Mouse (Mus musculus) gastrocnemius, adult 8-10 months (tissue): ENCODE data around the gene Tcta. TPM values are rescaled to one million over a fixed set of nuclear protein-coding genes. Genes with fewer than 3 reads are reported as not detected.
"Not testable (repeated sequence)": the region's sequence is repeated elsewhere in the genome, so short reads cannot be mapped to it uniquely, and the experiment has no call there.

ENCODE experiments used
- DNase-seq, 2 experiments: peaks; one replicate each; pipeline ENCODE4 v3.0.0; 2022; ENCODE audit warnings: low spot score in 2 of 2
- total RNA-seq, 4 experiments: library from RNA; stranded (reverse); gene quantifications; 2 replicates each; pipeline ENCODE4 v1.2.4; 2022

The Tcta gene
- total RNA-seq, 4 experiments from 2014 or later = 30.8 to 37.3 (median 34.3) TPM

DNA sequence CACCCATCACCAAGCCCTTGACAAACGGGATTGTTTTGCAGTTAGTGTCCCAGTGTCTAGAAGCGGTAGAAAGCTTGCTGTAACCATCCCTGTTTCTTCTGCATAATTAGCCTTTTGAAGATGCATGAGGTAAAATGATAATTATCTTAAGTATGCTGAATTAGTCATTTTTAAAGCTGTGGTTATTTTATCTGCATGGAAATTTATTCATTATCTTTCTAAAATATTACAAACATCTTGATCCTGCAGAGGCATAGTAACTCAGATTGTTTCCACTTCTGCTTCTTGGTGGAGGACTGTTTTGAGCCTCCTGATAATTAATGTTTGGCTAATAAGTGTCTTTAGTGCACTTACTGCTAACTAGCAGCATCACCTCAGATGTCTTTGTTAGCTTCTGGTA, 12.5 kb upstream of the Tcta start:
- no peak for DNase-seq

DNA sequence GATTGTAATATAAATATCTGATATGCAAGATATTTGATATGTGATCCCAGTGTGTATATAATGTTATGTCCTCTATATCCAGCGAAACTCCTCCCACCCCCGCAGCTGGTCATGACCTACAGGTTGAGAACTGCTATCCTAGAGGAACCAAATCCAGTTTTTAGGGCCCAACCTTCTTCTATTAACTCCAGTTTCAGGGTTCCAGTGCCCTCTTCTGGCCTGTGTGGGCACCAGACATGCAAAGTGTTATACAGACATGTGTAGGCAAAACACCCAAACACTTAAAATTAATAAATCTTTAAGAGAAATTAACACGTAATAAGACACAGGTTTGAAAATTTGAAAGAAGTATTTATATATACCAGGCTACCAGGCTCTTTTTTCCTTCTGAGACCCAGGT, 11.6 kb upstream of the Tcta start:
- no peak for DNase-seq

DNA sequence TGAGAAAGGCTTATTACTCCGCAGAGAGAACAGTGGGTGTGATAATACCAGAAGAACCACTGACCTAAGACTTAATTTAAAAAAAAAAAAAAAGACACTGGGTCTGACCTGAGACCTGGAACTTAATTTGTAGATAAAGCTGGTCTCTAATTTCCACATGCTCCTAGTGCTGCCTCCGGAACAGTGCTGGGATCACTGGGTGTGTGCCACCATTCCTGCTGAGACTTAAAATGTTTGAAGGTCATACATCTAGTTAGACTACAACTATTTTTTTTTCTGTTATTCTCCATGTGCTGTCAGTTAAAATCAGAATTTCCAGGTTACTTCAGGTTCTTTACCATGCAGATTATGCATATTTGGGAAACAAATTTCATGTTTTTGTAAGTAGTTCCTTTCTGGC, 2.2 kb upstream of the Tcta start:
- DNase-seq = no peak

DNA sequence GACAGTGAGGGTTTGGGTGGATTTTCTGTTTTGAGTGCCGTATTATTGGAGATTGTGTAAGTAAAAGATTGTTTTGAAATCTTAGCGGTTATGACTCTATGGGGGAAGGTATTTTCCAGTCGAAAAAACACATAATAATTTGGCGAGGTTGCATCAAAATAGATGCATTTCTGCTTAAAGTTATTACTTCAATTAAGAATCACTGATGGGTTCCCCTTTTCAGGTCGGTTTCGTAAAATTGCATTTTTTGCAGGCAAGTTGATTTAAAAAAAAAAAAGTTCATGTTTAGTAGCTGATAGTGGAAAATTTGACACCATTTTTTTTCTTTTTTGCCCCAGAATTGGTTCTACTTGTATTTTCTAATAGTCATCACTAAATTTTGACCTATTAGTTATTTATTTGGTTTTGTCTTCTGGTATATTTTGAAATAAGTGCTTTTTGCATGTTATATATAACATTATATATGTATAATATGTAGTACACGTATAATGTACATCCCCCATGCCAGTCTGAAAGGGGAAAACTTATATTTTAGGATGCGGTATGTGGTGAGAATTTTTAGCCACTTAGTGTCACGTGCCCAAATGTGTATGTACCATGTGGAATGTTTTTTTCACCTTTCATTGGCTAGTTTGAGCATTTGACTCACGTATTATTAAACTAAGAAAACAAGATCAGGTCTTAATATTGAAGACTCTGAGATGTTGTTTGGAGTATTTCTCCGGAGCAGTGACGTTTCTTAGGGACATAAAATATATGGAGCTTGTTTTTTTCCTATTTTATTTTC, 1.3 kb upstream of the Tcta start:
- no peak for DNase-seq

DNA sequence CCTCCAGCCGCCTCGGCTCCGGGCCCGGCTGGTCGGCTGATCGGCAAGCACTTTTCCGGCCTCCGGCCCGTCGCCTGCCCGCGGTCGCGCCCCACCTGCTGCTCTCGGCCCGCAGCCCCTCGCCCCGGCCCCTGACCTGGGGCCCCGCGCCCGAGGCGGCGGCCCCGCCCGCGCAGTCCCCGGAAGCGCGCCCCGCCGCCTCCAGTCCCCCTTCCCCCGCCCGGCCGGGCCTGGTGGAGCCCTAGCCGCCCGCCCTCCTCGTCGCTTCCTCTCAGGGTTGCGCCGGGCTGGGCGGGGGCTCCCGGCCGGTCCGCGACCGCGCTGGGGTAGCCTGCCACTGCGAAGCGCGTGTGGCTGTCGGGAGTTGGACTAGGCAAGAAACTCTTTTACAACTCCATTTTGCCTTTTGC, 616 bp upstream of the Tcta start:
- DNase-seq = peak; percentile 63 to 70

DNA sequence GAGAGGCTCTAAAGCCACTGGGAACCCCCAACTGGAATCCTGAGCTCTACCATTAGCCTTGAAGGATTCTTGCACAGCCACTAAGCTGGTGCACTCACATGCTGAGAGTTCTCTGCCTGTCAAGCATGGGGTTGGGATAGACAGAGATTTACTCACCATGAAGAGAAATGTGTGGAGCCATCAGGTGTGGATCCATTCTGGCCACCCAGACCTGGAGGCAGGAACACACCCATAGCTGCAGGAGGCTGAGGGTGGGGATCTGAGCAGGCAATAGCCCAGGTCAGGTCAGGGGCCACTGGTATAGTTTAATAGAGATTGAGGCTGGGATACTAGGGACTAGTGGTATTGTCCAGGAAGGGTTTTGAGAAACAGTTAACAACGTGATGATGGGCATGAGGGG, 790 bp downstream of the Tcta start:
- DNase-seq = no peak

DNA sequence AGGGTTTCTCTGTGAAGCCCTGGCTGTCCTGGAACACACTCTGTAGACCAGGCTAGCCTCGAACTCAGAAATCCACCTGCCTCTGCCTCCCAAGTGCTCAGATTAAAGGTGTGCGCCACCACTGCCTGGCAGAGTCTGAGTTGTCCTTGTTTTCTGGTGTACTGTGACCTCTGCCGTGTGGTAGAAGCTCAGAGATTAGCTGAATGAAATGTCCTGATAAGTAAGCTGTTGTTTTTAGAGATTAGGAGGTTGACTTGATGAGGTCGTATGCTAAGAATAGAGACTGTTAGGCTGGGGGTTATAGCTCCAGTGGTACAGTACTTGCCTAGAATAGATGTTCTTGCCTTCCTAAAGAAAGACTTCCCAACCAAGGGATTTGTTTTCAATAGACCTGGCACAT, 1.2 kb downstream of the Tcta start:
- DNase-seq = no peak

DNA sequence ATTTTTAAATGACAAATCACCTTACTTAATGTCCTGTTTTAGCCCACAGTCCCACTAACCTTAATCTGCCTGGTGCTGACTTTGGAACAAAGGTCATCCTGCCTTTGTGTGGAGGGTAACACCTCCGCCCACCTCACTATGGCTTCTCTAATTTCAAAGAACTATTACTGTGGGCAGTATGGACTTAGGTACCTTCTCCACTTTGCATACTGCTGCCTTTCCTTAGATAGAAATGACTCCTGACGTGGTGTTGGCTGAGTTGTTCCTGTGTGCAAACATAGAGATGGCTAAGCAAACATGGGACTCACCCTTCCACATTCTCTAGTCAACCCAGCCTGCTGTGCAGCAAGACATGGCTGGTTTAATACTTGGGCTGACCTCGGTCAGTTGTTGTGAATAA, 4.1 kb downstream of the Tcta start:
- no peak for DNase-seq

DNA sequence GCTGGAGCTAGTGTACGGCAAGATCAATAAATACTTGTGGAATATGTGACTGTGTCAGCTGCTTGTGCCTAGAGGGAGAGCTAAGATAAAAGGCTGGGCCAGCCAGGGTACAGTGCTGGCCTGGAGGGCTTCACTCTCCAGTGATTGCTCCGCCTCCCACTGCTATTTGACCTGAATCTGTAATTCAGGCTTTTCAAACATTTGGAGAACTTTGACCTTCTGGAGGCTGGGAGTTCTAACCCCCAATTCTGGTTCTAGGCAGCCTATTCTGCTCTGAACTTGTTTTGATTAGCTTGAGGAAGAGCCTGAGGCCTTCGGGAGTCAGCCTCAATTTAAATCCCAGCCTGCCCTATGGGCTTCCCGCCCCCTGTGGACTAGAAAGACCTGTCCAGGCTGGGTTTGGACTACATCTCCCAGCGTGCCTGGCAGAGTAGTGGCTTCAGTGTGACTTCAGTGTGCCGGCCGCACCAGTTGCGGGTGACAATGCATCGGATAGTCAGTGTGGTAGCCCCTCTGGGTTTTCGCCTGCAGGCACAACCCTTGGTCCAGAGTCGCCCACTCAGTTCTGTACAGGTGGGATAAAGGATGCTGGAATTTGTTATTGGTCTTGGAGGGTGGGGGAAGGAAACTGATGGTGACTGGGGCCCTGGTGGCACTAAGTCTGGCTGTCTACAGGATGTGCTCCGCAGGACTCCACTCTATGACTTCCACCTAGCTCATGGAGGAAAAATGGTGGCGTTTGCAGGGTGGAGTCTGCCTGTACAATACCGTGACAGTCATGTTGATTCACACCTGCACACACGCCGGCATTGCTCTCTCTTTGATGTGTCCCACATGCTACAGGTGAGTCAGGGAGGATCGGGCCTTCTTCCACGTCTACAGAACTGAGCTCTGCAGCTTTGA, 9.3 kb downstream of the Tcta start, which contains the start of gene Amt:
Amt (plus strand) TSS at position 401 of the 903 bp plus-strand sequence.
- no peak for DNase-seq

DNA sequence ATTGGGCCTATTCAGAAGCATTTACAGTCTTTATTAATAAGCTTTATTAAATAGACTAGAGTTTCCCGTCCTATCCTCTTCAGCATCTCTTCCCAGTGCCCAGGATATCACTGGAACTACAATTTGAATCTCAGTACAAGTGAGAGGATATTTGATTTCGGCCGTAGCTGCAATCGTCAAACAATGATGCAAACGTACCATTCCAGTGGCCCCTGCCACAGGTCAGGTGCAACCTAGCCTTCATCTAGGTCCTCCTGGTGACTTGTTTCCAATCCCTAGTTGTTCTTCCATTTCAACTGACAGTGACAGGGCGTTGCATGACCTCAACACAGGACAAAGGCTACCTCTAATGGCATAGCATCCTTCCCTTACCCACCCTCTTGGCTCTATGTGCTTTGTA, 15.2 kb downstream of the Tcta start:
- no peak for DNase-seq

DNA sequence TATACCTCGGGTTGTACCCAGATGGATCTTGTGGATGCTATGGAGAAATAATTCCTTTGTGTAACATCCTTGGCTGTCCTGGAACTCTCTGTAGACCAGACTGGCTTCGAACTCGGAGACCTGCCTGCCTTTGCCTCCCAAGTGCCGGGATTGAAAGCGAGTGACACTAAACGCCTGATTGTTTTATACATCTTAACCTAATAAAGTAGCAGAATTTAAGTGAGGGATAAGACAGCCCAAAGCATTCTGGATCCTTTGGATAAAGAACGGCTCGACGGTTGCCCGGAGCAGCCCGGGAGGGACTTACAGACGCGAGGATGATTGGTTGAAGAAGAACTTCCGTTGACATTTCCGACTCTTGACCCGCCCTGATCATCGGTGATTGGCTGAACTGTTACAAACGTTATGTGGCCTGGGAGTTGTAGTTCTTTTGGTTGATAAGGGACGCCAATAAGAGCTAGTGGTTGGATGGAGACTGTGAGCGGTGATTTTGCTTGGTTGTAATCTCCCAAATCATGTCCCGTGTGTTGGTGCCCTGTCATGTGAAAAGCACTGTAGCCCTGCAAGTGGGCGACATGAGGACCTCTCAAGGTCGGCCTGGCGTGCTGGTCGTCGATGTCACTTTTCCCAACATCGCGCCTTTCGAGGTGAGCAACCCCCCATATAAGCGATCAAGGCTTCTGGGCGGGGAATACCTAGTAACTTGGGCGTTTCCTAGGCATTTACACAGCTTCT, 15.8 kb downstream of the Tcta start, which contains the start of gene Nicn1:
Nicn1 (plus strand) TSS at position 414 of the 735 bp plus-strand sequence.
- peak; percentile 87 to 88 for DNase-seq

DNA sequence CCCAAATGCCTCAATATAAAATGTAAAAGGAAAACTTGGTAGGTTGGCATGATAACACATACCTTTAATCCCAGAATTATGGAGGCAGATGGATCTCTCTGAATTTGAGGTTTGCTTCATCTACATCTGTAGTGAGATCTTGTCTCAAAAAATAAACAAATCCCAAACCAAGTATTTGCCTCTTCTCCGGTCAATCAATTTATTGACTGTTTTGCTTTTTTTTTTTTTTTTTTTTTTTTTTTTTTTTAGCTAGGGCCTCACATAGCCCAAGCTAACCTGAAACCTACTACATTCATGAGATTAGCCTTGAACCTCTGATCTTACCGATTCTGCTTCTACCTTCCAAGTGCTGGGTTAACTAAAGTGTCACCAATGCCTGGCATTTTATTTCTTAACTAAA, 16.6 kb downstream of the Tcta start:
- DNase-seq = no peak

DNA sequence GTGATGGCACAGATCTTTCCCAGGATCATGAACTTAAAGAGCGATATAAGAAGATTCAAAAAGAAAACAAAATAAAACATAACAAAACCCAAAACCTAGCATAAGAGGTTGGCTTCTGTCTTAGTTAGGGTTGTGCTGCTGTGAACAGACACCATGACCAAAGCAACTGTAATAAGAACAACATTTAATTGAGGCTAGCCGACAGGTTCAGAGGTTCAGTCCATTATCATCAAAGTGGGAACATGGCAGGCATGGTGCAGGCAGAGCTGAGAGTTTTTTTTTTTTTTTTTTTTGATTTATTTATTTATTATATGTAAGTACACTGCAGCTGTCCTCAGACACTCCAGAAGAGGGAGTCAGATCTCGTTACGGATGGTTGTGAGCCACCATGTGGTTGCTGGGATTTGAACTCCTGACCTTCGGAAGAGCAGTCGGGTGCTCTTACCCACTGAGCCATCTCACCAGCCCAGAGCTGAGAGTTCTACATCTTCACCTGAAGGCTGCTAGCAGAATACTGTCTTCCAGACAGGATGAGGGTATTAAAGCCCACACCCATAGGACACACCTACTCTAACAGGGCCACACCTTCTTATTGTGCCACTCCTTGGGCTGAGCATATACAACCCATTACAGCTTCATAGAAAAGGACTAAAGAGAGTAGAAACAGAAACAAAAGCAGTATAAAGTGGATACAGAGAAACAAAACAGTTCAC, 18.3 kb downstream of the Tcta start:
- not testable (repeated sequence) for DNase-seq

DNA sequence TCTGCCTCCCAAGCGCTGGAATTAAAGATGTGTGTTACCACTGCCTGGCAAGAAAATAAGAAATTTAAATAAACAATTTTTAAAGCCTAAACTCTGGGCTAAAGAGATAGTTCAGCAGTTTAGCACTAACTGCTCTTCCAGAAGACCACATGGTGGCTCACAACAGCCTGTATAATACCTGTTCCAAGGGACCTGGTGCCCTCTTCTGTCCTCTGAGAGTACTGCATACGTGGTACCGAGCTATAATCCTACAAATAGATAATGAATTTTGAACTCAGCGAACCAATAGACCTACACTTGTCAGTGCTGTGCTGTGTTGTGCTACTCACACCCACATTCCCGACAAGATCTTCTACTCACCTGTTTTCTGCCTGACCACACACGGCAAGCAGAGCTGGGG, 21.6 kb downstream of the Tcta start:
- peak; percentile 49 to 61 for DNase-seq

DNA sequence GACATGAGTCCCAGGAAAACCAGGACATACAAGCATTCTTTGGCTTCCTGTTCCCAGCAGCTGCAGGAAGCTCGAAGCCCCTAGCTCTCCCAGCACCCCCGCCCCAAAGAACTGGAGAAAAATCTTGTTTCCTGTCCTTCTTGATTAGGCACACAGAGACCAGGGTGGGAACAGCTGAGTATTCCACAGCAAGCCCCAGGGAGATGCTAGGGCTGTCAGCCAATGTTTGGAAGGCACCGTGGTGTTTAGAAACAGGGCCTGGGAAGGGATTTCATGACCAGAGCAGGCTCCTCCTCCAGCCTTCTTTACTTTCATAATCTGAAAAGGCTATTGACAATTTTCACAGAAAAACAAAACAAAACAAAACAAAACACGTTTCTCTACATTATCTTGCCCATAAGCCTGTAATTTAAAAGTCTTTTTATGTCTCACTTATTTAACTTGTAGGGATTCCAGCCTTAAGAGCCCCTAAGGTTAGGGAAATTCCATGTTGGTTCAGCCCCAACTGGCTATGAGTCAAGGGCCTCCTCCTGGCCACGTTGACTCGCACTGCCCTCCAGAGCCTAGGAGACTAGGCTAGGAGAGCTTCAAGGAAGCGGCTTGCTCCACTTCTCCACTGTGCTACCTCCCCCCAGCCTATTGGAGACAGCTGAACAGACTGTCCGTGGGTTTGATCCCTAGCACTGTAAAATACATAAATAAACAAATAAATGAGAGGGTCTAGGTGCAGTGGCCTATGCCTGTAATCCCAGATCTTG, 25.7 kb downstream of the Tcta start:
- peak; percentile 84 to 88 for DNase-seq

DNA sequence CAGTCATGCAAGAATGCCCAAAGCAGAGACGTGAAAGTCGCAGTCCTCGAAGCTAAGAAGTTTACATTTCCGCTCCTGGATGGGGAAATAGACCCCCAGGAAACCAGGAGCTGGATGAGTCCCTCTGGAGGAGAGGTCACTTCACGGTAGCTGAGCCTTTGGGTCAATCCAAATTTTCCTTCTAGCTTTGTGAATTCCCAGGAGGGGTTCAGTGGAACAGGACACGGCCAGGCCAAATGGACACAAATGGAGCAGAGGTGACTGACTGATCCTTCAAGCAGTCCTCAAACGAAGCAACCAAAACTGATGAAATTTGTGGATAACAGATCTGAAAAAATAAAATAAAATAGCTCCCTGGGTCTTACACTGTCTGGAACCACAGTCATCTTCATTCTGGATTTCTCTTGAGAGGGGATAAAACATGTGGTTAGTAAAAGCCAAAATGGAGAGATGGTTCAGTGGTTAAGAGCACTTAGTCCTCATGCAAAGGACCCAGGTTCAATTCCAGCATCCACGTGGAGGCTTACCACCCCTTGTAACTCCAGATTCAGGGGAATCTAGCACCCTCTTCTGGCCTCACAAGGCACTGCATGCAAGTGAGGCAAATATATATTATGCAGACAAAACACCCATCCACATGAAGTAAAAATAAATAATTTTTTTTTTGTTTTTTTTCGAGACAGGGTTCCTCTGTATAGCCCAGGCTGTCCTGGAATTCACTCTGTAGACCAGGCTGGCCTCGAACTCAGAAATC, 27.1 kb downstream of the Tcta start:
- DNase-seq = no peak

DNA sequence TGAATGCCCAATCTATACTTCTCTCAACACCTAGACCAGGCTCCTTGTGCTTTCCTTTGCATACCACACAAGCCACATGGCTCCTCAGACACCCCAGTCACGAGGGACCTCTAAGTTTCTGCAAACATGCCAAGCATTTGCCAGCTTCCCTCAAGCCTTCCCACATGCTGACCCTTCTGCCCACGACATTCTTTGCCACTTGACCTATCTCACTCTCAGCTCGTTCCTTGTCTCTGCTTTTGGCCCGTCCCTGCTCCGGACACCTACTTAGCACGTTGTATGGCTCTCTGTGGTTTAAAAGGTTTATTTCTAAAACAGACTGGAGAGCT, 30.7 kb downstream of the Tcta start:
- no peak for DNase-seq

DNA sequence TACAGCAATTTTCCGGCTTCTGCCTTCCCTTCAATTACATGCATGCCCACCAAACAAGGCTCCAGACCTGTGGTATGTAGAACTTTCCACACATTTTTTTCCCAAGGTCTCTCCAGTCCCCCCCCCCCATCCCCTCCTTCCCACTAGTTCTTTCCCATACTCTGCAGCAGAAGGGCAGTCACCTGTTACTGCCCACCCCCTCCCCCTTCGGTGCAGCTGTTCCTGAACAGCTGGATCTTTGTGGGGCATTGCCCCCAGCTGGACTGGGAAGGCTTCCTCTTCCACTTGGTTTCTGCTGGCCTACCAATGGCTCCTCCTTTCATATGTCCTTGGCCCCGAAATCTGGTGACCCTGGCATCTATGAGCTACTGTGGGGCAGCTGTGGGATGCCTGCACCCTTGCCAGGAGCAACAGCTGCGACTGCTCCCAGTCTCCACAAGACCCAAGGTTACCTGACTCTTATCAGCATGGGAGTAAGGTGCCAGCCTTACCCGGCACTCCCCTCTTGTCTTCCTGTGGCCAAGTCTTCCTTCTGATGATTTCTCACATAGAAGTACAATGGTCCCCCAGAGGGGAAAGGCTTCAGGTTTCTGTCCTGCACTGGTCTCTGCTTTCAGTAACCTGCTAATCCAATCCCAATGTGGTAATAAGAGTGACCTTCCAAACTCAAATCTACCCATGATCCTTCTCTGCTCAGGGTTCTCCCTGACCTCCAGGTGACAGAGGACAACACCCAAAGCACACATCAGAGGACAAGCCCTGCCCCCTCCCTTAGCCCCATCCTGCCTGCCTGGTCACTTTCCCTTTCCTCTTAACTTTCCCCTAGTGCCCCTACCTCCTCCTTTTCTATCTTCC, 31.3 kb downstream of the Tcta start:
- DNase-seq = no peak

DNA sequence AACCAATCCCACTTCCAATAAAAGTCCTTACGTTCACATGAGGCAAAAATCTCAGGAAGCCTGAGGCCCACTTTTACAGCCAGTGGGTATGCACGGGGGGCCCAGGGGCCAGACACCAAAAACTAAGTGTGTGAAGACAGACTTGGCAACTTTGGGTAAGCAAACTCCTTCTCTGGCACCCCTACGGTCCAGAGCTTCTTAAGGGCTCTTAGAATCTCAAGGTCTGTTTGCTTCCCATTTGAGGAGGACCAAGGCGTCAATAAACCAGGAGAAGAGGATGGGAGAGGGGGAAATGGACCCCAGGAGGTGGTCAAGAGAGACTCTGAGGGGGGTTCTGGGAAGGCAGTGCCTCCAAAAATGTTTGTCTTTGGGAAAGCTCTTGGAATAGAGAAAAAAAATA, 32.5 kb downstream of the Tcta start:
- DNase-seq = no peak
